Mouse (Mus musculus) cerebellum, adult 9-11 months (tissue): ENCODE measurements around the gene Plpp4.

Experiments
- DNase-seq: peaks from one replicate; pipeline ENCODE4 v3.0.0; 2022

The Plpp4 gene

DNA sequence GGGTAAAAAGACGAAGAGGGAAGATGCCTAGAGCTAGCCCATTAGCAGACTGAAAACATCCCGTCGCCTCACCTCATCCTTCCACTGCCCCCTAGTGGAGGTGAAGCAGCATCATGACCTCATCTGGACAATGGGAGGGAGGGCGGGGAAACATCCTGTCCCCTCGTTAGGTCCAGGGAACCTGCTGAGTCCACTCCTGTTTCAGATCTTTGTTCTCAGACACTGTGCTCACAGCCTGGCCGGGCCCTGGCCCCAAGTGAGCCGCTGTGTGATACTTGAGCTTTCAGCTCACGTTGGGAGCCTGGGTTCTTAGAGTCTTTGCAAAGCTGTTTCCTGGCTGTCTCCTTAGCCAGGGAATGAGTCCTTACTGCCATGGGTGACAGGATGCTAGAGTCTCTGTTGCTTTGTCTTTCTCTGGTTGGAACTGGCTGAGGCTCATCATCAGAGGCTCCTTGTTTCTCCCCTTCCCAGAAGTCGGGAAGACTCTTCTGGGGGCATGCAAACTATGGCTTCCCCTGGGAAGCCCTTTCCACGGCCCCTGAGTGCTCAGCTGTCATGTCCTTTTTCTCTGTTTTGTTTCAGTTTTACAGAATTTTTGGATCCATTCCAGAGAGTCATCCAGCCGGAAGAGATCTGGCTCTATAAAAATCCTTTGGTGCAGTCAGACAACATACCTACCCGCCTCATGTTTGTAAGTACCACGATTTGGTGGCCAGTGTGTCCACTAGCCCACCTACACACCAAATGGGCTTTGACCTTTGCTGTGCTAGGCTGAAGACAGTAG lies 50.4 kb downstream of the Plpp4 start:
- peak; percentile 5 for DNase-seq

DNA sequence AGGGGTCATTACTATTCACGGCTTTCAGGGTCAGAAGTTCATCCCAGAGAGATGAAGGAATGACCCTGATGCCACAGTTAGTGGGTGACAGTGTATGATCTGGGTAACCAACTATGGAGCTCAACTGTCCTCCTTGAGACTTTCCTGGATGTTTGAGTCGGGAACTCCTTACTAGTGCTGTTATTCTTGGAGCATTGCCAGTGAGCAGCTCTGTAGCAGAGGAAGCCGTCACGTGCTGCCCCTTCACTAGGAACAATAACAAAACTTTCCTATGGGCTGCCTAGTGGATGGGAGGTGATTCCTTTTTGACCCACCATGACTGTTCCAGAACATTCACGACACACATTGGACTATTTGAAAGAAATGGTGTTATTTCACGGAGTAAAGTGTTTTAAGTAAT lies 51.8 kb downstream of the Plpp4 start:
- no peak for DNase-seq

DNA sequence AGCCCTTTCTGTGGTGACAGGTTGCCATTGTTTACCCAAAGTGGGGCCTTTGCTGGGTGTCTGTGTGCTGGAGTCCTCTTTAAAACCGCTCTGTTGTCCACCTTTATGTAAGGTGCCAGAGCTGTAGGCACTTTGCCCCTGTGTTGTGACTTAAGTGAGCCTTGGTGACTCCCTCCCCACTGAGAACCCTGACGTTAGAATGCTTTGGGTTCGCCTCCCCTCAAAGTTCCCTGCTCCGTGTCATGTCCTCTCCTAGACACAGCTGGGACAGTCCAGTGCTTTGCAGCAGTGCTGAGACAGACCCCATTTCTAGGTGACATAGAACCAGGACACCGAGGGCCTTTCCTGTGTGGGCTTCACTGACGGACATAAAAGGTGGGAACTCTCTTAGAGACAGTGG lies 55.7 kb downstream of the Plpp4 start:
- no peak for DNase-seq

DNA sequence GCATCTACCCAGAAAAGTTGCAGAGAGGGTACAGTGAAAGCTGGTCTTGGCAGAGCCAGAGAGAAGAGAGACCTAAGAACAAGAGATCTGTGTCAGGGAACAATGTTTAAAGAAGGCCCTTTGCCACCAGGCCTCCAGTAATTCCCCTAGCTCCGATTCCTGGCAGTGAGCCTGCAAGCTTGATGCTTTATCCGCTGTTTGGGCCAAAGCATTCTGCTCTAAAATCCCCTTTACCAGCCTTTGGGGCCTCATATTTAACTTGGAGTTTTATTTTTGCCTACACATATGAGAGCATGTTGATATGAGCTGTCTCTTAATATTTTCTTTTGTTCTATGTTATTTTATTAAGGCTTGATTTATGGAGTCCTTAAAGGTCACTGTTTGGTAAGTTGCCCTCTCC lies 57.1 kb downstream of the Plpp4 start:
- no peak for DNase-seq

DNA sequence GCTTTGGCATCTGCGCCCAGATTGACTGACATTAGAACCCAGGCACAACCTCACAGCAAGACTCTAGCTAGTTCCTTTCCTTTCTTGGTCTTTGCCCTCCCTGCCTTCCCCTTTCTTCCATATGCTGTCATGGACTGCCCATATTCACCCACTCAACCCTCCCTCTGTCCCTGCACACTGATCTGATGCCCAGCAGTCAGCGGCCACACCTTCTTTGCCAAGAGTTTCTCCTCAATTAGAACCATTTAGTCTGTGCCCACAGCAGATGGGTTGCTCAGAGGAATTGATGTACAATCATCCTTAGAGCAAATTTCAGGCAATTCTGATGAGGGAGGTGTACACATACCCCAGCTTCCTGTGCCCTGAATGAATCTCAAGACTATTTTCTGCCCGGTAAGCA lies 83.3 kb downstream of the Plpp4 start:
- no peak for DNase-seq

DNA sequence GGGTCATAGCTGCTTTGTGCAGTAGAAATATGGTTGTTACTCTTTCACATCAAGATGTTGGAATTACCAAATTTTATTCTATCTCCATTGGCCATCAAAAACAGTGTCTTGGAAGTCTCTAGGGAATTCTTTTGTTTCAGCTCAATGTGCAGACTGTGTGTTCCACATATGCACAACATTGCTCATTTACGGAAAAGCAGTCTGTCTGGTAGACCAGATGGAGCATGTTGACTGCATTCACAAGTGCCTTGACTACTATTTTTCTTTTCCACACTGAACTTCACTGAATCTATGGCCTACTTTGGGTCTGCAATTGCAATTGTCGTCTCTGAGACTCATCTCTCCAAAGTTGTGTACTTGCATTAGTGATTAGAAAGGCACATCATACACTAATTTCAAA lies 98.7 kb downstream of the Plpp4 start:
- no peak for DNase-seq

DNA sequence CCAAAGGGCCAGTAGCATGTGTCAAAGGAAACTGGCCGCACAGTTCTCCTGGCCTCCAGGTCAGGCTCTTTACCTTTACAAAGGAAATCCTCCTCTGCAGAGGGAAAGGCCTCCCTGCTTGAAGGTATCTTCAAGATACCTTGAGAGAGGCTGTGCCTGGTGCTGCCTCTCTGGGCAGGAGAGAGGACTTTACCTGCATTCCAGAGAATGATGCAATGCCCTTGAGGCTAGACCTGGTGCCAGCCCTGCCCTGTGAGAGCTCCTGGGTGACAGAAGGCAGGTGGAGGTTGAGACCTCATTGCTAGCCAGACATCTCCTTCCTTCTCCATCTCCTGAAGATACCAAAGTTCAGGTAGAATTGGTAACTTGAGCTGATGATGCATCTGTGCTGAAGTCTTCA lies 118.5 kb downstream of the Plpp4 start:
- no peak for DNase-seq

DNA sequence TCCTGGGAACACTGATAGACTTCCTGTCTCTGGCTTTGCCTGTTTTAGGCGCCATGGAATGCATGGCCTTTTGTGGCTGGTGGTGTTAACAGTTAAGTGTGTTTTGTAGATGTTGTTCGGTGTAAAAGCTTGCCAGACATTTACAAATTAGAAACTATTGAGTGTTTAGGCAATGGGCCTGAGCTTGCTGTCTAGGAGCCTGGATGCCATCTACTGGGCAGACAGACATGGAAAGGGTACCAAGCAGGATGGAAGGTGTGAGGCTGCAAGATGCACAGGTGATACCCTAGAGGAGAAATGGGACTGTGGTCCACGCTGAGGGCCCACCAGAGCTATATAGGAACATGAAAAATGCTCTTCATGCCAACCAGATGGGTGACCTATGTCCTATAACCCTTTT lies 128.3 kb downstream of the Plpp4 start:
- DNase-seq = no peak

DNA sequence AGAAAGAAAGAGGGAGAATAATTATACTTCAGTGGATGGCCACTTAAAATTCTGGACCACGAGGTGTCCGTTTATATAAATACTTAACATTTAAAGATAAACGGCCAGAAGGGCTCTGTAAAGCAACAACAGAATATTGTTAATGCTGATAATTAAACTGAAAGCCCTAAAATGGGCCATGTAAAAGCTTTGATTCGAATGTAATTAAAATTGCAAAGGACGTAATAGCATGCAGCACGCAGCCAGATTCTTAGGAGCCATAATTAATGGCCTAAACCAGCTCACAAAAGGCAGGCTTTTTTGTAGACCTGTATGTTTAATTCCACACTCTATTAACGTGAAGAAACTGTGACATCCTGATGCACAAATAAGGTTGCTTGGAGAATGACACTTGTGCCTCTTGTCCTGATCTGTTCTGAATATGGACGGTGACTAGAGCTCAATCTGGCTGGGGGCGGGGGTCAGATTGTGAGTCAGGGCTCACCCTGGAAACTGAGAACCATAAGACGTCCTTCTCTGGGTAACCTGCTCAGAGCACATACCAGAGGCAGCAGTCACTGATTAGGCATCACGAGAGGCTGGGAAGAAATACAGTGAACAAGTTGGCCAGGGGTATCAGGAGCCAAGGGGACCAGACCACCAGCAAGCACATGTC lies 136.1 kb downstream of the Plpp4 start:
- DNase-seq = no peak

DNA sequence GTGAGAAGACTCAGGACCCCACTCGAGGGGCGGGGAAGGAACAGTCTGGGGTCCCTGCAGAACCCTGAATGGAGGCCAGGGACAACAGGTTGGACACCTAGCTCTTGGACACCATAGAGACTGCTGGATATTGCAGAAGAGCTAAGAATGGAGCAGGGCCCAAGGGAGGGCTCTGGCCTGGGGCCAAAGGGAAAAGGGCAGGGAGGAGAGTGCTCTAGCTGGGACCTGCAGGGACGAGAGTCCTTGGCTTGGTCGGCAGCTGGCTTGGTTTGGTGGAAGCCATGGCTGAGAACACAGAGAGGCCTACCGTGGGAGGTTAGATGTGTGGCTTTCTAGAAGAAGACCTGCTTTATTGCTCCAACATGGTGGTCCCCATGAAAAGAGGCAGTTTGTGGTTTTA lies 139.7 kb downstream of the Plpp4 start:
- no peak for DNase-seq

DNA sequence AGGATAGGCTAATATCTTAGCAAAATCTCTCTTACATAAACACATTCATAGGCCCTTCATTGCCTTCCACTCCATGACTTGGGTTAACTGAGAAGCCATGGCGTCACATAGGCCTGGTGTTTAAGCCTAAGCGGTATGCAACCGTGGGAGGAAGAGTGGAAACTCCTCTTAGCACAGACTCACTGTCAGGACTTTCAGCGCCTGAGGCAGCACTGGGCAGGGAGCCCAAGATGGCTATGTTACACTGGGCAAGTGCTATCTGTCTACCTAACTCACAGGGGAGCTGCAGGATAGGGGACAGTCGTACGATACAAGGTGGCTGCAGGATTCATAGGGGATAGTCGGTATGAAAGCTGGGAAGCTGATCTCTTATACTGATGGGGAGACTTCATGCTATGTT lies 142.2 kb downstream of the Plpp4 start:
- DNase-seq = peak; percentile 56

DNA sequence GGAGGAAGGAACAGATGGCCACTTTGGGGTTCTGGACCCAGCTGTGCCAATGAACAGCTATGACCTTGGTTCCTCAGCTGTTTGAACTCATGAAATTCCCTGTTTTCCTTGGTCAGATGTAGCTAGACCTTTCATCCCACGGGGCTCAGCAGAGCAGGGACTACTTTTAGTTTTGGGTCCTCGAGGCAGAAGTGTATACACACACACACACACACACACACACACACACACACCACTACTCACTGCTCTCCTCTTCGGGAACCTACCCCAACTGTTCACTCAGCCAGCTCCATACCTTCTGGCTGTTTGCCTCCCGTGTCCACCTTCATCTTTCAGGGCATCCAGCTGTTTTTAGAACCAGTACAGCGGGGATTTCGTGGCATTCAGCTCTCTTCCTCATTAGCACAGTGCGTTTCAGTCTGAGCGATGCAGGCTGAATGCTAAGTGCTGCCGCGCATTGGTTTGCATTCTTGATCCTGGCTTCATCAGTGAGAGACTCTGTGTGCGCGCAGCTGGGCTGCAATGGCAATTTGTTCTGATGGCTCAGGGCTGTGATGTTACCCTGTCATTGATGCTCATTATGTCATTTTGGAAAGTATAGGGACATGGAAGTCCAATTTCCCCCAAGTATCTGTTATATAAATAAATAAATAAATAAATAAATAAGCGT lies 146.0 kb downstream of the Plpp4 start:
- DNase-seq = no peak

DNA sequence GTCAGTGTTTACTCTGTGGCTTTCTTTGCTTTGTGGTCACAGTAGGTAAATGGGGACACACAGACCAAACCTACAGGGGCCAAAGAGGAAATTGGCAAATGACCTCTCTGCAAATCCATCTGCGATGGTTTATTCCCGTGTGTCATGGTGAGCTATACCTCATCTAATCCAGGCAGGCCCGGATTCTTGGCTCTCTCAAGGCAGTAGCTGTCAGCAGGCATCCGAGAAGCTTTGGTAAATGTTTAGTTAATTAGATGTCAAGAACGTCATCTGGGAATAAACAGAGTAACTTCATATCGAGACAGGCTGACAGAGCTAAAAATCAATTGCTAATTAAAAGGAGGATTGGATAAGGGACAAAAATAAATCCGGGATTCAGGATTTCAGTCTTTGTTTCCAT lies 149.2 kb downstream of the Plpp4 start:
- DNase-seq = no peak

DNA sequence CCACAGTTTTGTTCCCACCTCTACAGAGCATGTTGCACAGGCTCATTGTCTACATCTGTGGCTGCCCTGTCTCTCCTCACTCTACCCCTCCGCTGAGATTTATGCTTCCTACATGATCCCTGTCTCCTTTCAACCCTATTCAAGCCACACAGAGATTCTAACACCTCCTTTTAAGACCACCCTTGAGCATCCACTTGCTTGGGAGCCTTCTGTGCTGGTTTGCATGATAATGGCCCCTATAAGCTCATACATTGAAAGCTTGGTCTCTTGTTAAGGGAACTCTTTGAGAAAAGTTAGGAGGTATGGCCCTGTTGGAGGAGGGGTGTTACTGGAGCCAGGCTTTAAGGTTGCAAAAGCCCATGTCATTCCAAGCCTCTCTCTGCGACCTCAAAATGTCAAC lies 155.9 kb downstream of the Plpp4 start:
- no peak for DNase-seq

DNA sequence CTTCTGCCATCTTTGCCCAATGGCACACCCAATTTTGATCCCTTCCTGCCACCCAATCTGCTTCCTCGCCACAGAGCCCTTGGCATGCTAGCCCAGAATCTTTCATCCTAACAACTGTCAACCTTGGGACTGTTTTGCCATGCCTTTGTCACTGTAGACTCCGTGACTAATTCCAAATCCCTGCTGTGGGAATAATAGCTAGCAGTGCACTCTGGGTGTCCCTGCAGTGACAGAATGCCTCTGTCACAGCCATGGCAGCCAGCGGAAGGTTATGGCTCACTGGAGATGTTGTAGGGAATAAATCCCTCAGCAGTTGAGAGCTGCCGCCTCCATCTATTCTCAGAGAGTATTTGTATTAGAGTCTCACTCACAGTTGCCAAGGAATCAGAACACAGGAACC lies 158.3 kb downstream of the Plpp4 start:
- no peak for DNase-seq

DNA sequence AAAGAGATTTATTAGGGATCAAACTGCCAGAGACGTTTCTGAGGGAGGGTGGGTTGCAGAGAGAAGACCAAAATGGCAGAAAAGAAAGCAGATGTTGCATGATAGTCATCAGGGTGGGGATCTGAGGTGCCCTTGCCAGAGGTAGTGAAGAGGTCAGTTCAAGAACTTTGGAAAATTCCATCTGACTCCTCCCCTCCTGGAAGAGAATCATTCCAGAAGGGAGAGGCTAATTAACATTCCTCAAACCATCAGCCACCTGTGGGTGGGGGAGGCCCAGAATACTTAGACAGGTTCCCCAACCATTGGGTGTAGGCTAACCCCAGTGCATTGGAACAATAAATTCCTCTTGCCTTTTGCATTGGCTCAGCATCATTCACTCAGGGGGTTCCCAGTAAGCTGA lies 164.3 kb downstream of the Plpp4 start:
- DNase-seq = no peak

DNA sequence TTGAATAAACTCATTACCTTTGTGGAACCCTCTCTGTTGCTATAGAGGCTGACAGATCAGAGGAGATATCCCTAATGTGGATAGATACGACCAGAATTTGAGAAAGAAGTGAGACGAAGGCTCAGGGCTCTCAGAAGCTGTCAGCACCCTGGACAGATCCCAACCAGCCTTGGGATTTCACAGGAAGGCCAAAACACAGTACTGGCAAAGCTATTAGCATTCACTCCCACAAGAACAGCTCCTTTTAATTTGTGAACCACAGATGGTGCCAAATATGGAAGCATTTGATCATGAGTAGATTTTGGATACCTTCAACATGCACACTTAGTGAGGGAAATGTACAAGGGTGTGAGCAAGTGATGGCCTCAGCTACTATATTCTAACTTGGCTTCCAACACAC lies 168.7 kb downstream of the Plpp4 start:
- DNase-seq = no peak

DNA sequence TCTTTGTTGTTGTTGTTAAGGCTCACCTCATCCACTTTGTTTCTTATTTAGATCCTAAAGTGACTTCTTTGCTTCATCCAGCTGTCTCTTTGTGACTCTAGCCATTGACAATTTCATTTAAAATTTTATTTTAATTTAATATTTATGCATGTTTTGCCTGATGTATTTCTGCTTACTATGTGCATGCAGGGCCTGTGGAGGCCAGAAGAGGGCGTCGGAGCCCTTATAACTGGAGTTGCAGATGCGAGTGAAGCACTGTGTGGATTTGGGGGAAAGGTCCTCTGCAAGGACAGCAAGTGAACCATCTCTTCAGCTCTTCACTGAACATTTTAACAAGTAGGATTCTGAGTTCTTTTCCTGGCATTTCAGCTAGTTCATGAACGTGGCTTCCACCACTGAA lies 172.0 kb downstream of the Plpp4 start:
- DNase-seq = no peak

DNA sequence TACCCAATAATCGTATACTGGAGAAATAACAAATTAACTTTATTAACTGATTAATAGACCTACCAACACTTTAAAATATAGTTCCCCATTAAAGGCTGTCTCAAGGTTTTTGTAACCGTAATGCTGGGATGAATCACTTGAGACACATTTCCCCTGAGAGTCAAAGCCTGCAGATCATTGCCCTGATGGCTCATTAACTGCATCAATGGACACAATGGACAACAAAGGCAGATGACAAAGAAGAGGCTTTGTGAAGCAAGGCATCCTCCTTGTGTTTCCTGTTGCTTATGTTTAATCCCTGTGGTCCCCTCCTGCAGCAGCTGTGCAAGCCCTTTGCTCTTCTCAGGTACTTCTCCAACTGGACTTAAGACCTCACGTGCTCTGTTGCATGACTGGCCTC lies 173.1 kb downstream of the Plpp4 start:
- DNase-seq = no peak
